Mouse (Mus musculus) embryonic fibroblast, embryonic 13.5 days (primary cell): ENCODE results near the gene Olfr652.

Source experiments
- CTCF ChIP-seq: IDR thresholded peaks from 2 replicates; pipeline ENCODE4 v1.5.1; 2011; ENCODE audit warnings: mild to moderate bottlenecking, control low read depth, low read length, moderate library complexity, borderline replicate concordance; ENCODE audit not compliant: insufficient read depth
- POLR2A ChIP-seq: IDR thresholded peaks from 2 replicates; pipeline ENCODE4 v1.6.1; 2011; ENCODE audit warnings: low read depth, mild to moderate bottlenecking, control low read depth, low read length, moderate library complexity

- no peak for TF ChIP-seq POLR2A
- TF ChIP-seq CTCF = no peak
Measured at GRCm38 (mm10) chr7:104549833-104550232, 10.9 kb upstream of the Olfr652 start, which contains the start of gene Olfr651.
